Mouse (Mus musculus) lung, postnatal 0 days (tissue): ENCODE measurements around the gene Phf11d. TPM values are rescaled to one million over a fixed set of nuclear protein-coding genes. Genes with fewer than 3 reads are reported as not detected.

Experiments used
- polyA plus RNA-seq: library from polyadenylated mRNA; unstranded; fragments of >200 nt; fragmentation: Nextera tagmentation; extraction: Ambion mirVana; gene quantifications from 2 replicates; pipeline ENCODE4 v1.2.1, GENCODE M21; 2015

Gene Phf11d
- polyA plus RNA-seq, 1 experiment from 2014 or later, result 11.8 TPM

Other genes starting within 250 kb of the Phf11d start
- gene 1700129C05Rik, start 222.6 kb downstream of the Phf11d start, polyA plus RNA-seq, result not detected in 2 replicates
- gene Gm5142, start 186.7 kb downstream of the Phf11d start, polyA plus RNA-seq, result not detected in 2 replicates
- 15.0 and 15.9 TPM in 2 replicates for gene Rcbtb1, start 164.3 kb downstream of the Phf11d start, polyA plus RNA-seq
- not detected in 2 replicates for gene Gm6904, start 105.3 kb downstream of the Phf11d start, polyA plus RNA-seq
- gene Phf11a, start 67.9 kb downstream of the Phf11d start, polyA plus RNA-seq, result 0.14 and 0.25 TPM in 2 replicates
- gene Phf11b, start 24.1 kb downstream of the Phf11d start, polyA plus RNA-seq, result 1.5 TPM in 2 replicates
- 0.19 and 0.32 TPM in 2 replicates for gene Phf11c, start 29.9 kb upstream of the Phf11d start, polyA plus RNA-seq
- 5.8 and 6.1 TPM in 2 replicates for gene Setdb2, start 75.4 kb upstream of the Phf11d start, polyA plus RNA-seq
- 25.6 and 27.2 TPM in 2 replicates for gene Cab39l, start 75.5 kb upstream of the Phf11d start, polyA plus RNA-seq
- 42.0 and 42.3 TPM in 2 replicates for gene Cdadc1, start 232.5 kb upstream of the Phf11d start, polyA plus RNA-seq